Mouse (Mus musculus) sigmoid colon, adult 10 weeks (tissue): ENCODE measurements around the gene Foxa3. TPM values are rescaled to one million over a fixed set of nuclear protein-coding genes. Genes with fewer than 3 reads are reported as not detected.

Source experiments
- polyA plus RNA-seq: library from polyadenylated mRNA; stranded (reverse); fragments of 350-450 nt; fragmentation: Illumina TruSeq; extraction: RNeasy Lipid Tissue Mini Kit (QIAGEN cat#74804); gene quantifications from one replicate; pipeline ENCODE4 v1.2.3, GENCODE M21; 2014; ENCODE audit warnings: low read depth, low replicate concordance

Foxa3 gene
- polyA plus RNA-seq, result 20.9 TPM

DNA sequence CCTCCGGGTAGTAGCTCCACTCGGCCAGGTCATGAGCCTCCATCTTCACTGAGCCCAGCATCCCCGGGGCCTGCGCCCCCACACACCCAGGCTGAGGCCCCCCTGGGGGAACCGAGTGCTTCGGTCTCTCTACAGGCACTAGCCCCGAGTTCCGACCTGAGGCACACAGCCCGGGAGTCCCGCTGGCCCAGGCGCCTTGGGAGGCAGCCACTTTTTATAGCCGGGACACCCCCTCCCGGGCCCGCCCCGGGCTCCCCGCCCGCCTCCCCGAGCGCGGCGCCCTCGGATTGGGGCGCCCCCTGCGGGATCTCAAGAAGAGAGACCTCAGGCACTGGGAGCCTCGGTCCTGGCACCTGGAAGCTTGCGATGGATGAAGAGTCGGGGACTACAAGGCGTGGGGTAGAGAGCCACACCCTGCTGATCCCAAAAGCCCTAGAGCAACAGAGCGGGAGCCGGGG, at the start of gene Foxa3:
Gene Foxa3 (minus strand): TSS at position 182 of the 458 bp plus-strand sequence.

DNA sequence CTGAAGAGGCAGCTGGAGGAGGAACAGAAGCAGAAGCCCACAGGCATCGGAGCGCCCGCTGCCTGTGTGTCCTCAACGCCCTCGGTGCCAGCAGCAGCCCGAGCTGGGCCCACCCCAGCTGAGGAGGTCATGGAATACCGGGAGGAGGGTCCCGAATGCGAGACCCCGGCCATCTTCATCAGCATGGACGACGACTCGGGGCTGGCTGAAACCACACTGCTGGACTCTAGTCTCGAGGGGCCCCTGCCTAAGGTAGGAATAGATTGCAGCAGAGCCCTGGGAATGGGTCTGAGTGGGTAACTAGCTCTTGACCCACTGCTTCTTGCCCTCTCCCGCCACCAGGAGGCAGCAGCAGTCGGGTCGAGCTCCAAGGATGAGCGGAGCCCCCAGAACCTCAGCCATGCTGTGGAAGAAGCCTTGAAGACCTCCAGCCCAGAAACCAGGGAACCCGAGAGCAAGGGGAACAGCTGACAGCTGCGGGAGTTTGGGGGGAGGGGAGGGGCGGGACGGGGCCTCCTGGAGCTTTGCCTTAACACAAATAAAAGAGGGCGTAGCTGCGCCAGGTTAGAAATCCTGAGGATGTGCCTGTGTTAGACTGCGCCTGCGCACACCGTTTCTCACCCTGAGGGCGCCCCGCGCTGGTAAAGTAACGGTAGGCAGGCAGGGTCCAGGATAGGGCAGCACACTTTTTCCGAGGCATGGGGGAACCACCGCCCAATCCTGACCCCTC, 30.9 kb upstream of the Foxa3 start, which contains the start of gene Rsph6a:
Gene Rsph6a (plus strand): TSS at position 644 of the 730 bp plus-strand sequence.

DNA sequence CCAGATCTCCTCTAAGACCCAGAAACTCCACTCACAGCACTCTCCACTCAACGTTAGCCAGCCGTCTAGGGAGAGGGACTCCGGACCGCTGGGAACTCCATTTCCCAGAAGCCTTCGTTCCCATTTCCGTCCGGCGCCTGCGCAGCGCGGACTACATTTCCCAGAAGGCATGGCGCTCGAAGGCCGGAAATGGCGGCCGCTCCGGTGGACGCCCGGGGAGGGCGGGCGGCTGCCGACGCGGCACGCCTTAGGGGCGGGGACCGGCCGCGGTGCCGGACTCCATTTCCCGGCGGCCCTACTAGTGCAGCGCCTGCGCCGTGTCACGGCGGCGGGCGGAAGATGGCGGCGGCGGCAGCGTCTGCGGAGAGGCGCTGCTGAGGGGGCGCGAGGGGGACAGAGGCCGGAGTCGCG, 763 bp upstream of the Foxa3 start, which contains the start of gene Sympk:
Gene Sympk (plus strand): TSS at position 282 of the 411 bp plus-strand sequence.

DNA sequence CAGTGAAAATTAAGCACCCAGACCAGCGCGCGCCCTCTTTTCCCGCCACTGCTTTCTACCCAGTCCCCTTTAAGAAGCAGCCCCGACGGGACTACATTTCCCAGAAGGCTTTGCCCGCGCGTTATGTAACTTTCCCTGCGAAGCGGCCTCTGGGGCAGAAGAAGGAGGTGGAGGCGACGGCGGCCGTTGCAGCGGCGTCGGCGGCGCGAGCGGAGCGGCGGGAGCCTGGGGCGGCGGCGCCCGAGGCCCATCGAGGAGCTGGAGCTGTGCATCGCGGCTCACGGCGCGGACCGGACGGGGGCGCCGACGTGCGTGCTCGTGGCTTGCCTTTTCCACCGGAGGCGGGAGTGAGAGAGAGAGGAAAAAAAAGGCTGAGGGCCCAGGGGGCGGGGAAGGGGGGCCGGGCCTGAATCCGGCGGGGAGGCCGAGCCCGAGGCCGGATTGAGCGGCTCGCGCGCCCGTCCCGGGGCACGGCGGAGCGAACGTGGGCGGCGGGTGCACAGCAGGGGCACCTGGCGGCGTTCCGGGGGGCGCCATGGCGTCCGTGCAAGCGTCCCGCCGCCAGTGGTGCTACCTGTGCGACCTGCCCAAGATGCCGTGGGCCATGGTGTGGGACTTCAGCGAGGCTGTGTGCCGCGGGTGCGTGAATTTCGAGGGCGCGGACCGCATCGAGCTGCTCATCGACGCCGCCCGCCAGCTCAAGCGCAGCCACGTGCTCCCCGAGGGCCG, 19.3 kb downstream of the Foxa3 start, which contains the start of gene Irf2bp1:
Gene Irf2bp1 (plus strand): TSS at position 143 of the 729 bp plus-strand sequence.

DNA sequence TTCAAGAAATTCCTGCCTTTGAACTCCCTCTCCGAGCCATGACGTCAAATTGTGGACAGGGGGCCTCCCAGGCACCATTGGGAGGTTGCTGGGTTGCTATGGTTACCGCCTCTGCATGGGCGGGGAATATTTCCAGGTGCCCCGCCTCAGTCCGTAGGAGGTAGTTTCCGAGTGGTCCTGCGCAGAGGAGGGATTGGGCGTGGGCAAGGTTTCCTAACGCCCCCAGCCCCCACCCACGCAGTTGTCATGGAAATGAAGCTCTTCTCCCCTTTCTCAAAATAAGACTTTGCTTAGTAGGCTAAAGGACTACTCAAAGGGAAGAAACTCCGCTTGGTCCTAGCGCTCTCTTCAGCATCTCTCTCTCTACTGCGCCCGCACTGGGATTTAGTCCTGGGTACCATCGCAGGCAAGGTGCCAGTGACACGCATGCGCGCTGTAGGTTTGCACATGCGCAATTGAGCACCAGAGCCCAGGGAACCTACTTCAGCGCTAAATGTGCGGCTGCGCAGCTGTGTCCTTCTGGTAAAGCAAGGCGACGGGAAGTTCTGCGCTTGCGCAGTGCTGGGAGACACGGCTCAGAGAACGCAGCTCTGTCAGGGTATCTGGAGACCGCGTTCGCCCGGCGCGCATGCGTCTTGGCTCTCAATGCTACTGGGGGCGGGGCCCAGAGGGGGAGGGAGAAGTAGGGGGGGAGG, 32.6 kb downstream of the Foxa3 start, which contains the start of gene Mypop:
Gene Mypop (plus strand): TSS at position 645 of the 695 bp plus-strand sequence.

DNA sequence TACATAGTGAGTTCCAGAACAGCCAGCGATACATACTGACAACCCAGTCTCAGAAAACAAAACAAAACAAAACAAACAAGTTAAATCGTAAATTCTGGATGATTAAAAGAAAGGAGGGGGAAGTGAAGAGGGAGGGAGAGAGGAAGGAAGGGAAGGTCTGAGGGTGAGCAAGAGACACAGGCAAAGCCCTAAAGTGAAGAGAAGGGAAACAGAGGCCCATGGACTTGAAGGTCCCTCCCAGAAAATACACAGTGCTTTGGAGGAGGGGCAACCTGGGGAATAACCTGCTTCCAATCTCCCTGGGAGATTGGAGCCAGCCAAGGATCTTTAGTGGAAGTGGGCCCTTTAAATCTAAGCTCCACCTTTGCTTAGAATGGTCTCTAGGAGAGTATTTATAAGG, 36.2 kb downstream of the Foxa3 start, which contains the start of gene Nanos2:
Gene Nanos2 (plus strand): TSS at position 301 of the 400 bp plus-strand sequence.

Other genes starting within 250 kb of the Foxa3 start
- gene Psg19, start 225.0 kb downstream of the Foxa3 start, polyA plus RNA-seq, result not detected
- gene Psg17, start 201.9 kb downstream of the Foxa3 start, polyA plus RNA-seq, result 0.79 TPM
- 12.0 TPM for gene Mill2, start 183.6 kb downstream of the Foxa3 start, polyA plus RNA-seq
- 15.6 TPM for gene Pglyrp1, start 152.2 kb downstream of the Foxa3 start, polyA plus RNA-seq
- 4.1 TPM for gene Ccdc61, start 113.1 kb downstream of the Foxa3 start, polyA plus RNA-seq
- 0.25 TPM for gene Nova2, start 97.7 kb downstream of the Foxa3 start, polyA plus RNA-seq
- gene Nanos2, start 36.1 kb downstream of the Foxa3 start, polyA plus RNA-seq, result not detected
- not detected for gene Mypop, start 32.3 kb downstream of the Foxa3 start, polyA plus RNA-seq
- gene Irf2bp1, start 19.5 kb downstream of the Foxa3 start, polyA plus RNA-seq, result 1.6 TPM
- gene Sympk, start 839 bp upstream of the Foxa3 start, polyA plus RNA-seq, result 4.3 TPM
- not detected for gene Rsph6a, start 31.2 kb upstream of the Foxa3 start, polyA plus RNA-seq
- gene Dmwd, start 52.7 kb upstream of the Foxa3 start, polyA plus RNA-seq, result not detected
- gene Dmpk, start 60.3 kb upstream of the Foxa3 start, polyA plus RNA-seq, result 12.7 TPM
- 1.1 TPM for gene Six5, start 71.1 kb upstream of the Foxa3 start, polyA plus RNA-seq
- not detected for gene Gm4969, start 94.8 kb upstream of the Foxa3 start, polyA plus RNA-seq
- 0.60 TPM for gene Fbxo46, start 96.3 kb upstream of the Foxa3 start, polyA plus RNA-seq
- gene Qpctl, start 125.8 kb upstream of the Foxa3 start, polyA plus RNA-seq, result 7.0 TPM
- 2.1 TPM for gene Snrpd2, start 126.2 kb upstream of the Foxa3 start, polyA plus RNA-seq
- gene Gipr, start 142.6 kb upstream of the Foxa3 start, polyA plus RNA-seq, result 0.44 TPM
- 0.76 TPM for gene Eml2, start 152.9 kb upstream of the Foxa3 start, polyA plus RNA-seq
- gene Gpr4, start 189.0 kb upstream of the Foxa3 start, polyA plus RNA-seq, result 0.76 TPM
- gene Opa3, start 204.8 kb upstream of the Foxa3 start, polyA plus RNA-seq, result 12.0 TPM
- 121 TPM for gene Vasp, start 248.3 kb upstream of the Foxa3 start, polyA plus RNA-seq